Mouse (Mus musculus) kidney, adult 2 months (tissue): ENCODE data around the gene Selenot.
"Not testable (repeated sequence)": the region's sequence is repeated elsewhere in the genome, so short reads cannot be mapped to it uniquely, and the experiment has no call there.

Experiments used
- CTCF ChIP-seq: fragments of 200-500 bp; conservative IDR thresholded peaks from 2 replicates; pipeline ENCODE4 v1.5.1; 2011; ENCODE audit warnings: low read depth, mild to moderate bottlenecking, control low read depth, low read length, moderate library complexity, mixed read lengths; ENCODE audit not compliant: insufficient read depth, insufficient read length
- POLR2A ChIP-seq: fragments of 200-500 bp; IDR thresholded peaks from one replicate; pipeline ENCODE4 v1.6.1; 2011; ENCODE audit warnings: low read depth, low read length, control low read depth

GRCm38 (mm10) chr3:58592666-58593065 lies 16.2 kb downstream of the Selenot start:
- not testable (repeated sequence) for TF ChIP-seq POLR2A, CTCF
